Mouse (Mus musculus) cerebellum, adult 2 months (tissue): ENCODE measurements at regions not wholly inside any gene's neighbourhood (a gene's known extent, or its start where the extent isn't known, plus 50 kb on each side); places are given as distances from the start of the nearest gene placed in this dataset.

ENCODE experiments used
- DNase-seq, 2 experiments: peaks; one replicate each; pipeline ENCODE4 v3.0.0; 2021
- H3K27ac ChIP-seq: fragments of 200-500 bp; 2 replicates; pipeline ENCODE4 v1.5.1; 2012; ENCODE audit warnings: low read length, control low read depth, inconsistent platforms; ENCODE audit not compliant: insufficient read depth
- H3K27me3 ChIP-seq: fragments of 200-500 bp; 2 replicates; pipeline ENCODE4 v1.6.1; 2012; ENCODE audit warnings: inconsistent platforms, mild to moderate bottlenecking, low read length, moderate library complexity; ENCODE audit not compliant: control insufficient read depth, insufficient read depth
- H3K4me1 ChIP-seq: fragments of 200-500 bp; 2 replicates; pipeline ENCODE4 v1.6.1; 2011; ENCODE audit warnings: low read length; ENCODE audit not compliant: control insufficient read depth, insufficient read depth
- H3K4me3 ChIP-seq: fragments of 200-500 bp; replicated peaks from 2 replicates; pipeline ENCODE3; 2011; ENCODE audit warnings: mild to moderate bottlenecking, low read depth, low read length, control low read depth; ENCODE audit not compliant: insufficient read depth
- CTCF ChIP-seq: fragments of 200-500 bp; IDR thresholded peaks from 2 replicates; pipeline ENCODE4 v1.5.1; 2011; ENCODE audit warnings: low read depth, mild to moderate bottlenecking, control low read depth, low read length, moderate library complexity, borderline replicate concordance; ENCODE audit not compliant: insufficient read depth
- POLR2A ChIP-seq: fragments of 200-500 bp; IDR thresholded peaks from 2 replicates; pipeline ENCODE4 v1.6.1; 2011; ENCODE audit warnings: low read length, control low read depth, borderline replicate concordance; ENCODE audit not compliant: insufficient read depth
- WGBS: fragments of 180-500 bp; shearing (Covaris S2); methylation state at CpG from one replicate; pipeline ENCODE4 v1.1.7; 2018; 5-methylcytosine and 5-hydroxymethylcytosine counted together

GRCm38 (mm10) chr1:89244598-89244997 is 174.4 kb downstream of the Sh3bp4 start:
- DNase-seq, result no peak
- no peak for TF ChIP-seq CTCF
- no peak for TF ChIP-seq POLR2A
- Histone ChIP-seq H3K4me3 (no peak overlapping the region), H3K4me1 (no peaks in the 10 kb centered on the region), H3K27me3 (no peaks in the 10 kb centered on the region), H3K27ac (no peak overlapping the region)
- 93% methylated on average over 8 of the region's 8 CpGs for WGBS

GRCm38 (mm10) chr1:89245202-89246003 is 175.2 kb downstream of the Sh3bp4 start:
- no peak overlapping the region for H3K4me3 ChIP-seq
- WGBS, result 29% methylated on average over 11 of the region's 11 CpGs
- no peaks in the 10 kb centered on the region for H3K27me3 ChIP-seq
- TF ChIP-seq CTCF (no peak), POLR2A (no peak)
- no peaks in the 10 kb centered on the region for H3K4me1 ChIP-seq
- no peak for DNase-seq
- no peak overlapping the region for H3K27ac ChIP-seq

- TF ChIP-seq CTCF (no peak), POLR2A (no peak)
- Histone ChIP-seq H3K27me3 (no peaks in the 10 kb centered on the region), H3K4me1 (no peaks in the 10 kb centered on the region), H3K4me3 (no peak overlapping the region), H3K27ac (no peak overlapping the region)
- WGBS, result 24% methylated on average over 2 of the region's 2 CpGs
- no peak for DNase-seq
Measured at GRCm38 (mm10) chr1:89251753-89252152, 181.5 kb downstream of the Sh3bp4 start.

- no peak for DNase-seq
- no peak for TF ChIP-seq CTCF
- no peak for TF ChIP-seq POLR2A
- 93% methylated on average over 7 of the region's 7 CpGs for WGBS
- no peaks in the 10 kb centered on the region for H3K4me1 ChIP-seq
- H3K27ac ChIP-seq, result no peak overlapping the region
- no peaks in the 10 kb centered on the region for H3K27me3 ChIP-seq
- H3K4me3 ChIP-seq, result no peak overlapping the region
Measured at GRCm38 (mm10) chr1:89252528-89252927, 182.3 kb downstream of the Sh3bp4 start.

- no peak overlapping the region for H3K4me3 ChIP-seq
- no peak for DNase-seq
- no peaks in the 10 kb centered on the region for H3K4me1 ChIP-seq
- TF ChIP-seq CTCF, result no peak
- TF ChIP-seq POLR2A, result no peak
- no peak overlapping the region for H3K27ac ChIP-seq
- H3K27me3 ChIP-seq, result no peaks in the 10 kb centered on the region
- WGBS, result 32% methylated on average over 5 of the region's 5 CpGs
Measured at GRCm38 (mm10) chr1:89257945-89258344, 187.7 kb downstream of the Sh3bp4 start.

GRCm38 (mm10) chr1:89265771-89266170 is 188.8 kb upstream of the Agap1 start:
- H3K27me3 ChIP-seq, result no peaks in the 10 kb centered on the region
- TF ChIP-seq POLR2A (no peak), CTCF (no peak)
- H3K4me1 ChIP-seq, result no peaks in the 10 kb centered on the region
- WGBS, result 91% methylated on average over 4 of the region's 4 CpGs
- DNase-seq, result no peak
- no peak overlapping the region for H3K27ac ChIP-seq
- H3K4me3 ChIP-seq, result no peak overlapping the region

- Histone ChIP-seq H3K27ac (no peak overlapping the region), H3K27me3 (no peaks in the 10 kb centered on the region), H3K4me1 (no peaks in the 10 kb centered on the region), H3K4me3 (no peak overlapping the region)
- TF ChIP-seq CTCF (no peak), POLR2A (no peak)
- no peak for DNase-seq
- WGBS, result 32% methylated on average over 2 of the region's 2 CpGs
Measured at GRCm38 (mm10) chr1:89268806-89269205, 185.8 kb upstream of the Agap1 start.

GRCm38 (mm10) chr1:89271743-89272142 is 182.9 kb upstream of the Agap1 start:
- Histone ChIP-seq H3K4me3 (no peak overlapping the region), H3K4me1 (no peaks in the 10 kb centered on the region), H3K27ac (no peak overlapping the region), H3K27me3 (no peaks in the 10 kb centered on the region)
- TF ChIP-seq CTCF (no peak), POLR2A (no peak)
- 56% methylated on average over 8 of the region's 8 CpGs for WGBS
- DNase-seq, result no peak

- H3K27ac ChIP-seq, result no peak overlapping the region
- no peak for TF ChIP-seq CTCF
- TF ChIP-seq POLR2A, result no peak
- no peak for DNase-seq
- H3K4me3 ChIP-seq, result no peak overlapping the region
- H3K27me3 ChIP-seq, result no peaks in the 10 kb centered on the region
- 87% methylated on average over 10 of the region's 10 CpGs for WGBS
- H3K4me1 ChIP-seq, result no peaks in the 10 kb centered on the region
Measured at GRCm38 (mm10) chr1:89273021-89273420, 181.6 kb upstream of the Agap1 start.
